Mouse (Mus musculus) cerebellum, adult 2 months (tissue): ENCODE data around the gene Ndufa11.

Experiments
- CTCF ChIP-seq: fragments of 200-500 bp; IDR thresholded peaks from 2 replicates; pipeline ENCODE4 v1.5.1; 2011; ENCODE audit warnings: low read depth, mild to moderate bottlenecking, control low read depth, low read length, moderate library complexity, borderline replicate concordance; ENCODE audit not compliant: insufficient read depth
- POLR2A ChIP-seq: fragments of 200-500 bp; IDR thresholded peaks from 2 replicates; pipeline ENCODE4 v1.6.1; 2011; ENCODE audit warnings: low read length, control low read depth, borderline replicate concordance; ENCODE audit not compliant: insufficient read depth

DNA sequence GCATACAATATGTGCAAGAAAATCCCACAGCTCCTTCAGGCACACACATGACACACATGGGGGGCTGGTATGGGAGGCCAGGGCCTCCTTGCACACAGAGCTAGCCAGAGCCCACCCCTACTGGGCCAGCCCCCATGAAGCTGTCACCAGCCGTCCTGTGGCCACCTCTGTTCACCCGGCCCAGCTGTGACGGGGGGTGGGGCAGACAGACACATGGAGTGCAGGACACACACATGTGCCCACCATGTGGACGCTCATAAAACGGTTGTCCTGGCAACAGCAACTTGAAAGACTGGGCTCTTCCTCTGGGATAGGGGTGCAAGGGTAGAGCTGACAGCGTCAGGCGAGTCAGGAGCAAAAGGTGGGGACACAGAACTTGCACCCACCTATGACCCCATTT lies 41.7 kb downstream of the Ndufa11 start:
- TF ChIP-seq CTCF (no peak), POLR2A (no peak)
